Mouse (Mus musculus) testis, adult 2 months (tissue): ENCODE results near the gene Ccser1.

Experiments
- CTCF ChIP-seq: fragments of 200-500 bp; IDR thresholded peaks from 2 replicates; pipeline ENCODE4 v1.5.1; 2012; ENCODE audit warnings: low read depth, mild to moderate bottlenecking, inconsistent platforms, low read length, moderate library complexity; ENCODE audit not compliant: control insufficient read depth, insufficient read depth, insufficient replicate concordance
- POLR2A ChIP-seq: fragments of 200-500 bp; IDR thresholded peaks from 2 replicates; pipeline ENCODE4 v1.6.1; 2012; ENCODE audit warnings: low read depth, mild to moderate bottlenecking, inconsistent platforms, low read length, moderate library complexity; ENCODE audit not compliant: control insufficient read depth

DNA sequence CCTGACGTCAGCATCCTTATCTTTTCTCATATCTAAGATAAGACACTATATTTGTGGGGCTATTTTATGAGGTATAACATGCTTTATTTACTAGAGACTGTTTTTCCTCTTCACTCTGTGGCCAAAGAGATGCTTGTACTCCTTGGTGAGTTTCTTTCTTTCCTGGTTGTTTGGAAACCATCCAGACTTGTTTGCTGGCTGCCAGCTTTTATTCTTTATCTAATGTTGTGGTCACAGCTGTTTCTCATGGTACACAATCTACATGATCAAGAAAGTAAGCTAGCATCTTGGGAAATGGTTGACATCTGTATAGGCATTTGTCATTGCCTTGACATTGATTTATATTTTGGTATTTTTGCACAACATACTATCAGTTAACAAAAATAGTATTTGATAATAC is 37.1 kb upstream of the Ccser1 start:
- TF ChIP-seq POLR2A (no peak), CTCF (no peak)
